Mouse (Mus musculus) liver, adult 2 months (tissue): ENCODE measurements around the gene Chrna4.

Source experiments
- CTCF ChIP-seq: fragments of 200-500 bp; IDR thresholded peaks from 2 replicates; pipeline ENCODE4 v1.5.1; 2011; ENCODE audit warnings: low read depth, low read length, control low read depth
- POLR2A ChIP-seq: fragments of 200-500 bp; IDR thresholded peaks from 2 replicates; pipeline ENCODE4 v1.6.1; 2011; ENCODE audit warnings: low read length, control low read depth; ENCODE audit not compliant: insufficient read depth; ENCODE audit errors: extremely low read depth

- no peak for TF ChIP-seq CTCF
- no peak for TF ChIP-seq POLR2A
Observed at GRCm38 (mm10) chr2:181057341-181057740, 14.0 kb upstream of the Chrna4 start.
